Mouse (Mus musculus): ENCODE results near the gene Ttc27.

The Ttc27 gene

GRCm38 (mm10) chr17:74888836-74889534, 171.5 kb downstream of the Ttc27 start:
- DNase-seq = no peak

- DNase-seq = no peak
These were observed 172.1 kb downstream of the Ttc27 start for GRCm38 (mm10) chr17:74889535-74890117.

GRCm38 (mm10) chr17:74902453-74902852, 184.9 kb downstream of the Ttc27 start:
- DNase-seq = no peak

- DNase-seq = peak in 1 of 2 experiments; percentile 14
These were observed 186.1 kb downstream of the Ttc27 start for GRCm38 (mm10) chr17:74903411-74904331.

GRCm38 (mm10) chr17:74904332-74904687, 186.8 kb downstream of the Ttc27 start:
- DNase-seq = no peak

- no peak for DNase-seq
These were observed 187.4 kb downstream of the Ttc27 start for GRCm38 (mm10) chr17:74904956-74905355.

- DNase-seq = no peak
These were observed 195.5 kb downstream of the Ttc27 start for GRCm38 (mm10) chr17:74912995-74913394.

Data from cerebellum, postnatal 14 days (tissue).